Mouse (Mus musculus) lung, adult 18-20 months (tissue): ENCODE data around the gene 4930469K13Rik.
"Not testable (repeated sequence)": the region's sequence is repeated elsewhere in the genome, so short reads cannot be mapped to it uniquely, and the experiment has no call there.

Experiments
- DNase-seq, 2 experiments: peaks; one replicate each; pipeline ENCODE4 v3.0.0; 2022; ENCODE audit warnings: mixed read lengths in 2 of 2

4930469K13Rik gene

DNA sequence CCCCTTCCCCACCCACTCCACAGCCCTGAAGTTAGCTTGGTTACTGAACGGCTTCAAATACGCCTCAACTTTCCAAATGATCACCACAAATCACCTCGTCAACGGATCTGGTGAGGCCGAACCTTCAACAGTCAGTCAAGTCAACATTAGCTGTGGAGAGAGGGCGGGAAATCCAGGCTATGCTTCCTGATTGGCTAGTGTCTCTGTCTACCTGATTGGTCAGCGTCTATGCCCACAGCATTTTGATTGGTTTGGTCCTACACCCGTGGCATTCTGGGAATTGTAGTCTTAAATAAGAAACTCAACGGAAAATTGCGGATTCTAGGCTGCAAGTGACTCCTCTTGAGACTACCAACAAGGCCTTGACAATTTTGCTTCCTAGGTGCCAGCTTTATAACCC is at the start of gene 4930469K13Rik:
Gene 4930469K13Rik, minus strand, starts transcription at position 133 of the 400 bp plus-strand sequence.
- DNase-seq: no peak

GRCm38 (mm10) chr11:34146934-34147333 is 48.6 kb upstream of the 4930469K13Rik start:
- DNase-seq: no peak

DNA sequence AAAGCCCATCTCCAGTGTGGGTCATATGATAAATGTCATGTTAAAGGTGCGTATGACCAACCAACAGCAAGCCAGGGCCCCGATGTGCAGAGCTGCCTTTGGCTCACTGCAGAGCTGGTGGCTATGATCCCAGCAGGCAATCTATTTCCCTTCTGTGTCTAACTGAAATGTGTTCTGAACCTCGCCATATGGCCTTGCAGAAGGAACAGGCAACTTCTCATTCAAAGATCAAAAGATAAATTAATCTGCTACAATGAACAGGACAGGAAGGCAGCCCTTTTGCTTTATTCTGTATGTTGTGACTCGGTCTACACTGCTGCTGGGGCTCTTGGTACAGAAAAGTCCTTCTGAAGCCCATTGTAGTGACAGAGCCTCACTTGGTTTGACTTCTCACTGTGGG is 46.1 kb upstream of the 4930469K13Rik start:
- DNase-seq: no peak

- DNase-seq: no peak
These were observed 45.6 kb upstream of the 4930469K13Rik start for GRCm38 (mm10) chr11:34143984-34144383.

- no peak for DNase-seq
These were observed 40.9 kb upstream of the 4930469K13Rik start for GRCm38 (mm10) chr11:34139296-34139695.

GRCm38 (mm10) chr11:34128412-34128811 is 30.1 kb upstream of the 4930469K13Rik start:
- DNase-seq: no peak

- not testable (repeated sequence) for DNase-seq
These were observed 27.4 kb upstream of the 4930469K13Rik start for GRCm38 (mm10) chr11:34125727-34126126.

DNA sequence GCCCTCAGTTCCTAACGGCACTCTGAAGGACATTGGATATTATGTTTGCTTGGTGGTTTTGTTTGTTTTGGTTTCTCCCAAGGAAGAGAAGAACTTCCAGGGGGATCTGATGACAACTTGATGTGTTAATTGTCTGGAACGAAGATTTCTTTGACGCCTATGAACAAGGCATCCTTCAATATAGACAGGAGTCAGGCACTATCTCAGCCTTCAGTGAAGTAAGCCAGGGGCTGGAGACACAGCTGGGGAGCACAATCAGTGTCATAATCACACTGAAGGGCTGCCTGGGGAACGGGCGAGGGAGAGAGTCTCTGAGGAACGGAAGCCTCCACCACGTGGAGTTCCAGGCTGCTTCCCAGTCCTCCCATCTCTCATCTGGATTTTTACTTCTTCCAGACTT is 26.5 kb upstream of the 4930469K13Rik start:
- DNase-seq: no peak

- DNase-seq: no peak
These were observed 24.8 kb upstream of the 4930469K13Rik start for GRCm38 (mm10) chr11:34123147-34123546.

GRCm38 (mm10) chr11:34118319-34118718 is 20.0 kb upstream of the 4930469K13Rik start:
- no peak for DNase-seq

GRCm38 (mm10) chr11:34117581-34117980 is 19.2 kb upstream of the 4930469K13Rik start:
- DNase-seq: no peak

DNA sequence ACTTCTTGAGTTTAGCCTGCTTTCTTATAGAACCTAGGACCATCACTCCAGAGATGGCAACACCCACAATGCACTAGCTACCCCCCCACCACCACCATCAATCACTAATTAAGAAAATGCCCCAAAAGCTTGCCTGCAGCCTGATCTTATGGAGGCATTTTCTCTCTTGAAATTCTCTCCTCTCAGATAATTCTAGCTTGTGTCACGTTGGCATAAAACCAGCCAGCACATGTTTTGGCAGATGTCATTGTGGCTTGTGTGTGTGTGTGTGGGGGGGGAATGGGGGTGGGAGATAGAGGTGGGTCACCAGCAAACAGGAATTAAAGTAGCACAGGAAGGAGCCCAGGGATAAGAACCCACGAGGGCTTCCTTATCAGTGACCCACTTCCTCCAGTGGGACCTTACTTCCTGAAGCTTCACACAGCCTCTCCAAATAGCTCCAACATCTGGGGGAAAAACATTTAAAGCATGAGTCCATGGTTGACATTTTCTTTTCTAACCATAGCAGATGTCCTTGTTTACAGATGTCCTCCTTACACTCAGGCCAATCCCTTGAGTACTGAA is 18.3 kb upstream of the 4930469K13Rik start:
- DNase-seq: no peak

- no peak for DNase-seq
These were observed 15.4 kb upstream of the 4930469K13Rik start for GRCm38 (mm10) chr11:34113760-34114159.

GRCm38 (mm10) chr11:34112781-34113380 is 14.5 kb upstream of the 4930469K13Rik start:
- DNase-seq: no peak

- DNase-seq: no peak
These were observed 13.6 kb upstream of the 4930469K13Rik start for GRCm38 (mm10) chr11:34111940-34112339.

GRCm38 (mm10) chr11:34109260-34109659 is 10.9 kb upstream of the 4930469K13Rik start:
- DNase-seq: no peak

- no peak for DNase-seq
These were observed 6.6 kb upstream of the 4930469K13Rik start for GRCm38 (mm10) chr11:34104919-34105318.

DNA sequence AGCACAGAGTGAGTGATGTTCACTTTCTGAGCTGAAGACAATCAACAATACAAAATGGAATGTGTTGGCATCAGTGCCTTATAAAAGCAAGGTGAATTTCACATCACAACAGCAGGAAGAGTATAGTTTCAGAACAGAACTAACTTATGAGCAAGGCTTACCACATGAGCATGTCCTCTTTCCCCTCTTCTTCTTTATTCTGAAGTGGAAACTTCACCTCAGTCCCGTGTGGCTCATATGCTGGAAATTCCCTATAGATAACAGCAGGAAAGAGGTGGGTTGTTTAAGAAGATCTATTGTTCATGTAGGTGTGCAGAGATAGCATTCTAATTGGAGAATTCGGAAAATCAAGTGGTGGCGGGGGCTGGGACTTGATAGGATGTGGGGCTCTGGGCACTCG is 3.5 kb upstream of the 4930469K13Rik start:
- DNase-seq: no peak

DNA sequence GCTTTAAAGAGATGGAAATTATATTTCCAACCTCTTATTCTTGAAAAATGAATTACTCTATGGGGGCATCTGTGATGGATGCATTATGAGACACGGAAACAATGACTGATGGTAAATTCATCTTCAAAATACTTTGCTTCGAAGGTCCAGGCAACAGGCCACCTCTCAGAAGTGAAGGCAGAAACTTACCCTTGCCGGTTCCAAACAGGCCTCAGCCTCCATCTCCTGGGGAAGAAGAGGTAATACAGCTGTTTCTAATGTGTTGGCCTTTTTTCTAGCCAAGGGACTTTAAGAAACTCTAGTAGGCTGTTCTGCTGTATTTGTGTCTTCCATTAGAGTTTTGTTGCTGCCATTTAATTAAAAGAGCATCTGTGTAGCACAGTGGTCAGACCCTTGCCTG is 11.3 kb downstream of the 4930469K13Rik start:
- no peak for DNase-seq

GRCm38 (mm10) chr11:34086164-34086751 is 12.1 kb downstream of the 4930469K13Rik start:
- DNase-seq: no peak

- DNase-seq: no peak
These were observed 13.7 kb downstream of the 4930469K13Rik start for GRCm38 (mm10) chr11:34084639-34085038.

GRCm38 (mm10) chr11:34083795-34084194 is 14.6 kb downstream of the 4930469K13Rik start:
- DNase-seq: no peak

DNA sequence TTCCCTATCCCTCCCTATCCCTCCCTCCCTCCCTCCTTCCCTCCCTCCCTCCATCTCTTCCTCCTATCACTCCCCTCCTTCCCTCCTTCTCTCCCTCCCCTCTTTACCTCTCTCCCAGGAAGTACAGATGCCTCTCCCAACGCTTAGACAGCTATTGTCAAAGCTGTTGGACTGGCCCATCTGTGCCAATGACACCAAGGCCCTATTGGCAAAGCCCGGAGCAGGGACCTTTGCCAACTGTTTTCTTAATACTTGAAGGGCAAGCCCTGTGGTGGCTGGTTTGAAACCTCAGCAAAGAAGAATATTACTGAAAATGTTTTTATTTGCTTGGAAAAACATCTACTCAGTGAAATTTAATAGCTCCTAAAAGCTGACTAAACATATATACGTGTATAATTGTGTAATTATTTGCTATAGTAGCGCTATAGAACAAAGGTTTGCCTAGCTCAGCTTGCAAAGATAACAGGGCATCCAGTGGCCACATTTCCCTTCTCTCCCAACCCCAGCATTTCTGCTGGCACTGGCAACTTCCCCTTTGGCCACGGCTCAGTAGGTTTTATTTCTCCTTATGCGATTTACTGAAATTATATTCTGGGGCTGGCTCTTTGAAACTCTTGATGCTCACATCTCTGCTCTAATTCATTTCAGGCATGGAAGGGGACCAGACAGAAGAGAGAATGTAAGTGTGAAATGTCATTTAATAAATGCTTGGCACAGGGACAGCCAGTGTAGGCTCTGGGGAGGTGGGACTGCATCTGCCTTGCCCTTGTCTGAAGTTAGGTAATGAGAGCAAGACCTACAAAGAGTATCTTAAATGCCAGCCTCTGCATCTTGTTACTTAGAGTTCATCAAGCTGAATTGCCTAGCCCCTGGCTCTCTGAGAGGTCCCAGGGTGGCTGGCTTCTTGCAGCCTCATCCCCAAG is 18.6 kb downstream of the 4930469K13Rik start:
- peak in 1 of 2 experiments; percentile 11 for DNase-seq
